18 mouse cellular contexts compared by ENCODE assay signal in genomic region chr2:105786986-105787385, GRCm38 (mm10).
"Had no signal": no experiment of that assay in that cellular context is flagged by ENCODE, and none has a peak within 500 bp of the region (broad histone marks: within the 10 kb centered on the region; RNA-seq: fewer than 3 reads in every experiment).

No protein-coding gene starts in this region.

- DNase-seq: liver, postnatal 0 days; lung, adult 2 months; lung, postnatal 10 days; lung, postnatal 36 days; right cerebral cortex, postnatal 14 days; thymus, adult 2 months; thymus, postnatal 25 days; thymus, postnatal 4 days had no signal

- H3K4me3 ChIP-seq: liver, embryonic 15.5 days; lung, embryonic 15.5 days; megakaryocyte, embryonic 14.5 days; midbrain, embryonic 13.5 days; midbrain, embryonic 15.5 days; neural tube, embryonic 12.5 days; stomach, embryonic 15.5 days had no signal

- H3K36me3 ChIP-seq: liver, embryonic 15.5 days; lung, embryonic 15.5 days; midbrain, embryonic 13.5 days; midbrain, embryonic 15.5 days; neural tube, embryonic 12.5 days; stomach, embryonic 15.5 days had no signal

- H3K27ac ChIP-seq: liver, embryonic 15.5 days; lung, embryonic 15.5 days; macrophage; midbrain, embryonic 13.5 days; midbrain, embryonic 15.5 days; neural tube, embryonic 12.5 days; stomach, embryonic 15.5 days; stomach, postnatal 0 days had no signal

- H3K27me3 ChIP-seq: liver, embryonic 15.5 days; lung, embryonic 15.5 days; megakaryocyte, embryonic 14.5 days; neural tube, embryonic 12.5 days; stomach, embryonic 15.5 days had no signal

- H3K4me1 ChIP-seq: liver, embryonic 15.5 days; lung, embryonic 15.5 days; midbrain, embryonic 13.5 days; midbrain, embryonic 15.5 days; neural tube, embryonic 12.5 days; stomach, embryonic 15.5 days had no signal

- H3K9me3 ChIP-seq: liver, embryonic 15.5 days; lung, embryonic 15.5 days; megakaryocyte, embryonic 14.5 days; midbrain, embryonic 13.5 days; midbrain, embryonic 15.5 days; neural tube, embryonic 12.5 days; stomach, embryonic 15.5 days had no signal

- H3K9ac ChIP-seq: liver, embryonic 15.5 days; liver, postnatal 0 days; lung, embryonic 15.5 days; midbrain, embryonic 13.5 days; midbrain, embryonic 15.5 days; neural tube, embryonic 12.5 days; stomach, embryonic 15.5 days had no signal

- H3K4me2 ChIP-seq: liver, embryonic 15.5 days; lung, embryonic 15.5 days; midbrain, embryonic 11.5 days; midbrain, embryonic 13.5 days; midbrain, embryonic 15.5 days; neural tube, embryonic 12.5 days; stomach, embryonic 15.5 days had no signal

- ATAC-seq: liver, postnatal 0 days; midbrain, embryonic 13.5 days; midbrain, embryonic 15.5 days had no signal
